Mouse (Mus musculus): ENCODE results near the gene Arhgef3.

GRCm38 (mm10) chr14:27292101-27292500 lies 177.4 kb downstream of the Arhgef3 start:
- TF ChIP-seq POLR2A (IDR thresholded peaks at IDR 0.05; ENCODE audit: low read depth, low read length) (no peak), CTCF (conservative IDR thresholded peaks at IDR 0.05; ENCODE audit: insufficient read depth, insufficient read length, low read depth, low read length) (no peak)
